Mouse (Mus musculus) MEL (cell line): ENCODE measurements around the gene Mpeg1.

Source experiments
- CTCF ChIP-seq, 3 experiments: IDR thresholded peaks in 2 of 3; conservative IDR thresholded peaks in 1 of 3; 2 replicates each; pipeline ENCODE4 v1.5.1; 2011 to 2012; ENCODE audit warnings: low read length in 3 of 3, low read depth in 2 of 3, mild to moderate bottlenecking in 2 of 3, improper control_type of control experiment in 1 of 3, inconsistent platforms in 1 of 3, mixed read lengths in 1 of 3, moderate library complexity in 1 of 3; ENCODE audit not compliant: control insufficient read depth in 1 of 3, insufficient read depth in 1 of 3, poor library complexity in 1 of 3, severe bottlenecking in 1 of 3
- MEF2A ChIP-seq: IDR thresholded peaks from 2 replicates; pipeline ENCODE4 v1.6.1; 2014; ENCODE audit warnings: low read depth, mild to moderate bottlenecking, inconsistent platforms, low read length, improper control_type of control experiment; ENCODE audit not compliant: poor library complexity, insufficient replicate concordance, severe bottlenecking; ENCODE audit errors: extremely low read depth

DNA sequence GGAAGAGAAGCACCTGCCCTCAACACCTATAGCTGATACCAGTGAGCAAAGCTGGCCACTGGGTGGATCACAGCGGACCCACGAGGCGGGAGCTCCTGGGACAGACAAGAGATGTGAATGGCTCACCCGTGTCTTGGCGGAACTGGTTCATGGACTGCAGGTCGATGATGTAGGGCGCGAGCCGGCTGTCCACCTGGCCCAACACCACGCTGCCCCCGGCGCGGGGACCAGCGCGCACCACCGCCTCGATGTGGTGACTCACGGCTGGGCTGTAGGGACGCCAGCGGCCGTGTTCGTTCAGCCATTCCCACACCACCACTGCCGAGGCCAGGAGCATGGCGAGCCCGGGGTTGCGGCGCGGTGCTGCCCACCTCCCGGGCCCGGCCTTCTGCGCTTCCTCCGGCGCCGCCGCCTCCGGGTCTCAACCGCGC lies 40.3 kb downstream of the Mpeg1 start:
- TF ChIP-seq CTCF (IDR thresholded peaks at IDR 0.05 in 2 of 3, conservative IDR thresholded peaks at IDR 0.05 in 1 of 3; ENCODE audit: control insufficient read depth in 1 of 3, insufficient read depth in 1 of 3, low read depth in 2 of 3, low read length in 3 of 3, poor library complexity in 1 of 3, severe bottlenecking in 1 of 3) (no peak), MEF2A (no peak)
